Mouse (Mus musculus) frontal cortex, postnatal 14 days (tissue): Measurements from ENCODE around the gene Gm10382.
"Not testable (repeated sequence)": the region's sequence is repeated elsewhere in the genome, so short reads cannot be mapped to it uniquely, and the experiment has no call there.

Source experiments
- DNase-seq, 2 experiments: peaks; one replicate each; pipeline ENCODE4 v3.0.0; 2022; ENCODE audit warnings: low spot score in 2 of 2

Gm10382 gene

DNA sequence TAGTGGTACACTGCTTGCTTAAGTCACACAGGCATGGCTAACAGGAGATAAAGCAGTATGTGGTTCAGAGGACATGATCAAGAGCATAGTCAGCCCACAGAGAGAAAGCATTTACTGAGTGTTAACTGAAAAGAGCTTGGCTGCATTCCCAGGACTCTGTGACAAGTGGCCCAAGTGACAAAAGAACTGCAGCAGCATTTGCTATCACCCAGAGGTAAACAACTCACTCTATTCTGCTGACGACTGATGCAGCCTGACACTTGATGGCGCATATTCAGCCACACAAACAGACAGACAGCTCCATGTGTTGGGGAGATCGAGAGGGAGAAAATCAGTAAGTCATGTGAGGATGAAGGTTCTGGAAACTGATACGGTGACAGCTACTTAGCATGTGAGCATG is 24.6 kb downstream of the Gm10382 start:
- no peak for DNase-seq

DNA sequence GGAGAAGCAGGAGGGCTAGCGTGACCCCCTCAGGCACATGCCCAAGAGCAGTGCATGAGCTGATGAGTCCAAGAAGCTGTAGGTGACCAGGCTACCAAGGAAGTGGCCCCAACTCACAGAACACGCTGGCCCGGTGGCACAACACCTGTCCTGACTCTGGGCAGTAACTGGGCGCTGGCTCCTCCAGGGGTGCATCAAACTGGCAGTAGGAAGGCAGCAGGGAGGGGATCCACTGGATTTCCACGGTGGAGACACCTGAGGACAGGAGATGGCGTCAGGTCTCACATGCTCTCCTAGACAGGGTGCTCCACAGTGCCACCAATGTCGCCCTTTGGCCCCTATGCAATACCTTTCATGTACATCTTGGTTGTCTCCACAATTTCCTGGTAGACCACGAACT is 27.1 kb downstream of the Gm10382 start:
- no peak for DNase-seq

DNA sequence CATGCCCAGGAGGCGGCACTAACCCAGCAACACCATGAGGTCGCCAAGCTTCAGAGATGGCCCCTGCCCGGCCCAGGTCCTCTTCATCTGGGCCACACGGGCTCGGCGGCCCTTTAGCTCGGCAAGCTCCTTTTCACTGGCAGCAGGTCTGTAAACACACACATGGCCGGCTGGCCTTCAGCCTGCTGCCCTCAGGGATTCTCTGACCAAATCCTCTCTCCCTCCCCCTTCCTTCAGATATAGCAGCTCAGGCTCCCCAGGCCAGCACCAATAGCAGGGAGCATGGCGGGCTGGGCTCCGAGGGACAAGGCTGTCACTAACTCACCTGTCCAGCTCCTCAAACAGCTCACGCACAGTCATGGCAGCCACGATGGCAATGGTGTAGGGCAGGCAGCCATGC is 29.5 kb downstream of the Gm10382 start:
- no peak for DNase-seq

DNA sequence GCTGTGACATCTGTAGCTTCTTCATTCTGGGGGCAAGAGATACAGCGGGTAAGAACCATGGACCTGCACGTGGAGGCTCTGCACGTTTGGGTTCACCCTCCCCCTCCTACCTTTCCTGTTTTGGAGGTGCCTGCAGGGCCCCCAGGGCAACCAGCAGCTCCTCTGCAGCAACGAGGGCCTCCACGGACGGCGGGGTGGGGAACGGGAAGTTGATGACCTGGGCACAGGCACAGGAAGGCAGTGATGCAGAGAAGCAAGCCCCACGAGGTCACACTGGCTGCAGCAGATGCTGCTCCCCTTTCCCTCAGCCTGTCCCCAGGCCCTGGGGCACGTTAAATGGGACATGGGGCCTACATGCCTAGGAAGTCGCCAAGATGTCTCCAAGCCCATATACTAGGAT is 30.0 kb downstream of the Gm10382 start:
- DNase-seq, result no peak

DNA sequence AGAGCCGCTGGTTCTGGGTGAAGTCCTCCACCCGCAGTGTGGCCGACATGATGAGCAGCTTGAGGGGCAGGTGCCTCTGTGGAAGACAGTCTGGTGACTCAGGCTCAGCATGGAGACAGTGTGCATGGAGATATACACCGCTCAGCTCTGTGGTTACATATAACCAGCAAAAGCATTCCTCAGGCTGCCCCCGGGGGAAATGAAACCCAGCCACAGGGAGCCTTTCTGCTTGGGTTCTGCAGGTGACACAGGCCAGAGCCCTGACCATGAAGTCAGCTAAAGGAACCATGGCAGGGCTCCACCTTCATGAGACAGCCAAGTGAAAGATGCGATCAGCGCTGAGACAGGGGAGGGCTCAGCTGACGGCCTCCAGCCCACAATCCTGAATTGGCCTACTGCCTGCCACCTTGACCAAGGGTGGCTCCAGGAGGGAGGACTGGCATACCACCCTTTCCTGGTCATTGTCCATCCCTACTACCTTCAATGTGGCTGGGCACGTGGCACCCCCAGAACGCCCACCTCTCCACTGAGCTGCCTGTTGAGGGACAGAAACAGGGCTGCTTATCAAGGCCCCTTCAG is 36.7 kb downstream of the Gm10382 start:
- no peak for DNase-seq

DNA sequence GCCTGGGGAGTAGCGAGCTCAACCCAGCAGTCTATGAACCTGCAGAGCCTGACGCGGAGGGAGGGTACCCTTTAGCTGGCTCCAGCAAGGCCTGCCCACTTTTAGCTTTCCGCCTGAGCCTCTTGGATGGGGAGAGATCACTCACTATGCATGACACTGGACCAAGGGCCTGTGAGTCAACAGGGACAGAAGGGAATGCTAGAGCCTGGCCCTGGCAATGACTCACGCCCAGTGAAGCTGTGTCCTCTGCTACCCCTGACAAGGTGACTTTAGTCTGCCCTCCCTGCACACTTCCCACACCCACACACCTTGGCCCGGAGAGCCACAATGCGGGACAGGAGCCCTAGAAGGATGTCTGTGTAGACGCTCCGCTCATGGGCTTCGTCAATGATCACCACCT is 37.2 kb downstream of the Gm10382 start:
- DNase-seq, result no peak

DNA sequence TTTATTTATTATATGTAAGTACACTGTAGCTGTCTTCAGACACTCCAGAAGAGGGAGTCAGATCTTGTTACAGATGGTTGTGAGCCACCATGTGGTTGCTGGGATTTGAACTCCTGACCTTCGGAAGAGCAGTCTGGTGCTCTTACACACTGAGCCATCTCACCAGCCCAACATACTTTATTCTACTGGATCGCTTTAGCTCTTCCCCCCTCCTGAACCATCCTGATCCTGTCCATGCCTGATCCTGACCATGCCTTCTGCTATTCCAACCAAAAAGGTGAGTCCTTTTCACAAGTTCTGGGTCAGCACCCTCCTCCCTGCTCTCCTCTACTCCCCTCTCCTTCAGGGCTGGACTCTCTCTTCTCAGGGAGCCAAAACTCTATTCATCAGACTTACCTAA is 43.2 kb downstream of the Gm10382 start:
- not testable (repeated sequence) for DNase-seq

DNA sequence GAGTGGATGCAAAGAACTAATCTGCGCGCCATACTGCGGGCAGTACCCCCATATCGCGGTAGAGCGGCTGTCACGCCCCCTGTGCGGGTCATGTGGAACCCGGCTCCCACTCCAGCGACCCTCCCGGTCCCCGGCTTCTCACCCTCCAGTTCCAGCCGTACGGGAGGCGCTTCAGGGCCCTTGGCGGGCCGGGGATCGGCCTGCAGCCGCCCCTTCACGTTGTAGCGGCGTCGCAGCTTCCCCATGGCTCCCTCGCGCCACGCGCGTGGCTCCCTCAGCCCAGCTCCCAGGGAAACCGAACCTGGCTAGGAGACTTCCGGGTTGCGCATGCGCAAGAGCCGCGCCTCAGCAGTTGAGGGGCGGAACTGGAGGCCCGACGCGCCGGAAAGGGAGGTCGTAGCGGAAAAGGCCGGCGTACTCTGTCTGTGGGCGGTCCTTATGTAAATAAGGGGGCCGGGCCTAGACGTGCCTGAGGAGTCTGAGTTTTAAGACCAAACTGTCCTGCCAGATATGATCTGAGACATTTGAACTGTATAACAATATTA is 44.7 kb downstream of the Gm10382 start, which contains the start of gene Dhx37:
Gene Dhx37, minus strand, starts transcription at position 329 of the 545 bp plus-strand sequence.
- peak; percentile 86 to 90 for DNase-seq

DNA sequence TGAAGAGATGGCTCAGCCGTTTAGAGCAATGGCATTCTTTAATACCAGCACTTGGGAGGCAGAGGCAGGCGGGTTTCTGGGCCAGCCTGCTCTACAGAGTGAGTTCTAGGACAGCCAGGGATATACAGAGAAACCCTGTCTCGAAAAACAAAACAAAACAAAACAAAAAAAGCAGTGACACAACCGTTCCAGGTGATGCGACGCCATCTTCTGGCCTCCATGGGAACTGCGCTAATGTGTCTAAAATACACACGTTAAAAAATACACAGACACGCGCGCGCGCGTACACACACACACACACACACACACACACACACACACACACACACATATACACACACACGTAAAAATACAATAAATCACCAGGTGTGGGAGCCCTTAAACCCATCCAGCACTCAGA is 45.2 kb downstream of the Gm10382 start:
- not testable (repeated sequence) for DNase-seq
